Mouse (Mus musculus): ENCODE measurements around the gene Gng3.
"Not testable (repeated sequence)": the region's sequence is repeated elsewhere in the genome, so short reads cannot be mapped to it uniquely, and the experiment has no call there.

Gng3 gene

DNA sequence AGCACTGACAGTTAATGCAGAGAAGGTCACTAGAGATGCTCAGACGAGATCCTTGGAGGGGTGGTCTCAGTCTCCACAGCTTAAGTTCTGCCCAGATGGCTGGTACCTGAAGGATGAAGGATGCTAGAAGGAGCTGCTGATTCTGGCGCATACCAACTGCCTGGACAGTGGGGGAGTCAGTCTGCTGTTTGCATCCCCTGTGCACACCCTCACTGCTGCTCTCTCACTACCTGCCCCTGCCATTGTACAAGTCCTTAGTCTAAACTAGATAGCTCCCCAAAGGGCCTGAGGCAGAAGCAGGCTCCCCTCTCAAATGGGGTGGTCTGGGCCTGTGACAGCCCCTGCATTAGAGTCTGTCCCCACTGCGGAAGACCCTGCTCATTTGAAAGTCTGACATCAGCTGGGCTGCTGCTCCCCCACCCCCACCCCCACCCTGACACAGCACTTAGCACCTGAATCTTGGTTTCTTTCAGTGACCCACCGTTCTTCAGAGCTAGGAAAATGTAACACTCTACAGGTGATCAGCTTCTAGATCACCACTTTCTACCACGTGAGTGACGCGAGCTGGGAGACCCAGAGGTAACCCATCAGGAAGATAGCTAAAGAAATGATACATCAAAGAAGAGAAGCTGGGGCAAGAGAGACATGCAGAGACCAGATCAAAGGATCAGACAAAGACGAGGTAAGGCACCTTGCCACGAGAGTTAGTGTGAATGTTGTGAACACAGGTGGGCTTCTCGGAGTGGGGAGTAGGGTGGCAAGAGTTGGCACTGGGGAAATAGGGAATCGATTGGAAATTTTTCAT is at the start of gene Gng3:
Gng3 (minus strand) TSS at position 92 of the 805 bp plus-strand sequence.
- DNase-seq (ENCODE audit: low spot score in 2 of 2) = peak; percentile 85 to 93

DNA sequence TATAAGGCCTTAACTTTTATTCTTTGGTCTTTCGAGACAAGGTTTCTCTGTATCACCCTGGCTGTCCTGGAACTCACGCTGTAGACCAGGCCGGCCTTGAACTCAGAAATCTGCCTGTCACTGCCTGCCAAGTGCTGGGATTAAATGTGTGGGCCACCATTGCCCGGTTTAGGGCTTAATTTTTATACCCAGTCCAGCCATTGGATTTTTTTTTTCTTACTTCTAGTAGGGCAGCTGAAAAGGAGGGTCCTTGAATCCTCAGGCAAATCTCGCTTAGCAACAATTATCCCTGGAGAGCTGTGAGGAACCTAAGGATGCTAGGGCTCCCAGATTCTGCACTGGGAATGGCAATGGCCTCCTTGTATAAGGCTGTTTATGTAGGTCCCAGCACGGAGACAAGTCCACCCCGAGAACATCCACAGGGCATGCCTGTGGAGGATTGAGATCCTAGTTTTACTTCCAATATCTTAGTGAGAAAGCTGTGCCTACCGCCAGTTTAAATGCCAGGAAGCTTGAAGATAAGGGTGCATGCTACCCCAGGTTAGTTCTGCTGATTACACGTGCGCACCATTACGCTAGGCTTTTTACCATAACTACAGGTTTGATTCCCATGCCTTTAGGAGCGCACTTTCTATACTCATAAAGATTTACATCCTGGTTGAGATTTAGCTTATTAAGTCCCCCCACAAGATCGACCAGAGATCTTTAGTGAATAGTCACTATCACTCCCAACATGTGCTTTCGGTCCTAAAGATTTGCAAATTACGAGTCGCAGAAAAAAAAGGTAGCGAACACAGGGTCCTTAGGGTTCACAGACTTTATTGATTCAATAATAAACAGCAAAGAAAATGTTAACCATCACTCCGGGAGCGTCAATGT is 48.8 kb upstream of the Gng3 start:
- DNase-seq (ENCODE audit: low spot score in 2 of 2) = no peak

DNA sequence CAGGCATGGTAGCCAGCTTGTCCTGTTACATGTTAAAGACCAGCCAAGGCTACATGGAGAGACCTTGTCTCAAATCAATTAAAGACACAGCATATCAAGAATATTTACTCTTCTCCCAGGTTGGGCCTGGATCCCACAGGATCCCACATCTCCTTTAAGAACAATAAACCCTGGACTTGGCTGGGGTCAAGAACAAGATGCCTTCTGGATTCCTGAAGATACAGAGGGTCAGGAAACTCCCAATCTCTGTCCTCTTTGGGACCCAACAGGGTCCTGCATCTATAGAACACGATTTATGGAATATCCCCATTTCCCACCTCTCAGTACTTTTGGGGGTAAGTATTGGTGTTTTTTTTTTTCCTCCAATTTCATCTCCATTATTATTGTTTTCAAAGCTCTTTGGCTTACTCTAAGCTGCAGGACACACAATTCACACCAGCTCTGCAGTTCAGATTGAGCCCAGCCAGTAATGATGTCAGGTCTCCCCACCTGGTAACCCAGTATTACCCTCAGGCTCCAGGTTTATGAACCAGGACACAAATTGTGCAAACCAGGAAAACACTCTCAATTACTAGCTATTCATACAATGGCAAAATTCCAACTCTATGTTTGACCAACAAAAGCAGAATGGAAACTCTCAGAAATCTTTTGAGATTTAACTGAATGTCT is 48.1 kb upstream of the Gng3 start:
- DNase-seq (ENCODE audit: low spot score in 2 of 2) = no peak

DNA sequence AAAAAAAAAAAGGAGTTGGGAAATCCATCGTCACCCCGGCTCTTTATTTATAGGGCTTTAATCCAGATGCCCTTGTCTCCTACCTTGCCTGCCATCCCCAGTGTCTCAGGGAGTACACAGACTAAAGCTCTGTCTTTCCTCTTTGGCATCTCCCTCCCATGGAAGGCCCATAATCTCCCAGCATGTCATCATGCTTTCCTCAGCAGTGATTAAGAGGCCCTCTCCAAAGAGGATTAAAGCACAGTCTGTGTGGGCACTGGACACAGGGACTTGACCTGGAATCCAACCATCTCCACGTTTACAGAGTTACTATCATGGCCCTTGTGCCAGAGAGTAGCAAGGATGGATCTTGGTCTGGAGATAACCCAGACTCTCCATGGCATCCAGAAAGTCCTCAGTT is 44.6 kb upstream of the Gng3 start, which contains the start of the genes Lbhd1 and Gm49403:
Lbhd1 (plus strand) TSS at position 117 of the 400 bp plus-strand sequence.
Gm49403 (plus strand) TSS at position 315 of the 400 bp plus-strand sequence.
- DNase-seq (ENCODE audit: low spot score in 2 of 2) = no peak

DNA sequence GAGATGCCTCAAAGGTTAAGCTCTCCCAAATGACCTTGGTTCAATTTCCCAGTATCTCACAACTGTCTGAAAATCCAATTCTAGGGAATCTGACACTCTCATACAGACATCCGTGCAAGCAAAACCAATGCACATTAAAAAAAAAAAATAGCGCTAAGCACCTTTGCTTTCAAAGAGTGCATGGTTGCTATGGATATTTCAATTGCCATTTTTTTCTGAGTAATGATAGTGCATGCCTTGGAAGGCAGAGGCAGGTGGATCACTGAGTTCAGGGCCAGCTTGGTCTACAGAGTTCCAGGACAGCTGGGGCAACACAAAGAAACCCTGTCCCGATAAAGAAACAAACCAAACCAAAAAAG is 42.0 kb upstream of the Gng3 start:
- DNase-seq (ENCODE audit: low spot score in 2 of 2) = no peak

DNA sequence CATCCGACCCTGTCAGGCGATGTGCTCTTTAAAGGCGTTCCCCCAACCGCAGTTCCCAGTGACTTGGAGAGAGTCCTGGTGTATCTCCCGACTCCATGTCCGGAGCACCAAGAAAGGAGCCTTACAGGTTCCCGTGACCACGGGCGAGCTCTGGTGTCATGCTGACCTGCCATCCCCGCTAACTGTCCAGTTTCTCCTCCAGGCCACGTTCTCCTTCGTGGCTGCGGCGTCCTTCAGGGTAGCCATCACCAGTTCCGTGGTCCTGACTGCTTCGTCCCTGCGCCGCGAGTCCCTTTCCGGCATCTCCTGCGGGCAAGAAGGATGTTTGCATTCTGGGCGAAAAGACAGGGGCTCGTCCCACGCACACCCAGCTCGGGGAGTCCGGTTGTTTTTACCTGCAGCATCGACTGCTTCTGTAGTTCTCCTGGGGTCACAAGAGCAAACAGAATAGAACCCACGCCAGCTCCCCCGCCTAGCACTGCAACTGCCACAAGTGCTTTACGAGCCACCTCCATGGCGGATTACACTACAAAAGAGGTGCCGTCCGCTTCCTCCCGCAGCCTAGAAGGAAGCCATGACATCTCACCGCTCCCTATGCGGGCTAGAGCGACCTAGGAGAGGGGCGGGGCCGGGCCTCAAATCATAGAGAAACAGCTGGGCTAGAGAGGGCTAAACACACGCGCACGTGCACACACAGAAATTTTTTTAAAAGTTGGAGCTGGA is 41.5 kb upstream of the Gng3 start, which contains the start of gene Uqcc3:
Uqcc3 (minus strand) TSS at position 613 of the 723 bp plus-strand sequence.
- DNase-seq (ENCODE audit: low spot score in 2 of 2) = peak; percentile 69 to 91

DNA sequence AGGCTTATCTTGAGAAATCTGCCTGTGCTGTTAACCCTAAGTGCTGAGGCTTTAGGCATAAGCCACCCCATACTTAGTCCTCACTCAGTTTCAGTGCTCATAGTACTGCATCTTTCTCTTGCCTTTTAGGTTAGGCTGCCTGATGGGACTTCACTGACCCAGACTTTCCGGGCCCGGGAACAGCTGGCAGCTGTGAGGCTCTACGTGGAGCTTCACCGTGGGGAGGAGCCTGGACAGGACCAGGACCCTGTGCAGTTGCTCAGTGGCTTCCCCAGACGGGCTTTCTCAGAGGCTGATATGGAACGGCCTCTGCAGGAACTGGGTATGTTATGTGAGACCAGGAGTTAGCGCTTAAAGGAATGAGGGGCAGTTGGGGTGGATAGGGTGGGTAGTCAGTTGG is 36.0 kb upstream of the Gng3 start:
- DNase-seq (ENCODE audit: low spot score in 2 of 2) = no peak

DNA sequence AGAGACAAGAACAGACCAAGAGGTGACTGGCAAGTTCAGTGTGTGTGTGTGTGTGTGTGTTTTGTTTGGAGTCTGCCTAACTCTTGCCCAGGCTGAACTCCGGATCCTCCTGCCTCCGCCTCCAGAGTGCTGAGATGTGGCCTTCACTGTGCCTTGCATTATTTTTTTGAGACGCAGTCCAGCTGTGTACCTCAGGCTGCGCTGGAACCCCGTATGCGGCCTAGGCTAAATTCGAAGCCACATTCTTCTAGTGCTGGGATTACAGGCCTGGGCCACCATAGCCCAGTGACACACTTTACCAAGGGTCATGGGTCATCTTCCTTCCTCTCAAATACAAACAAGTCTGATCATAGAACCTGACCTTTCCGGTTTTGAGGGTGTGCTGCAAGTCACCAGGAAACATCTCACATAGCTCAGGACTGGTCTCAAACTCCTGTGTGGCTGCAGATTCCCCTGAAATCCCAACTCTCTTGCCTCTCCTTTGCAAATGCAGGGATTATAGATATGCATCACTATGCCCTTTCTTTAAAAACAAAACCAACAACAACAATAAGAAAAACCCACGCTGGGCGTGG is 33.4 kb upstream of the Gng3 start:
- no peak for DNase-seq (ENCODE audit: low spot score in 2 of 2)

DNA sequence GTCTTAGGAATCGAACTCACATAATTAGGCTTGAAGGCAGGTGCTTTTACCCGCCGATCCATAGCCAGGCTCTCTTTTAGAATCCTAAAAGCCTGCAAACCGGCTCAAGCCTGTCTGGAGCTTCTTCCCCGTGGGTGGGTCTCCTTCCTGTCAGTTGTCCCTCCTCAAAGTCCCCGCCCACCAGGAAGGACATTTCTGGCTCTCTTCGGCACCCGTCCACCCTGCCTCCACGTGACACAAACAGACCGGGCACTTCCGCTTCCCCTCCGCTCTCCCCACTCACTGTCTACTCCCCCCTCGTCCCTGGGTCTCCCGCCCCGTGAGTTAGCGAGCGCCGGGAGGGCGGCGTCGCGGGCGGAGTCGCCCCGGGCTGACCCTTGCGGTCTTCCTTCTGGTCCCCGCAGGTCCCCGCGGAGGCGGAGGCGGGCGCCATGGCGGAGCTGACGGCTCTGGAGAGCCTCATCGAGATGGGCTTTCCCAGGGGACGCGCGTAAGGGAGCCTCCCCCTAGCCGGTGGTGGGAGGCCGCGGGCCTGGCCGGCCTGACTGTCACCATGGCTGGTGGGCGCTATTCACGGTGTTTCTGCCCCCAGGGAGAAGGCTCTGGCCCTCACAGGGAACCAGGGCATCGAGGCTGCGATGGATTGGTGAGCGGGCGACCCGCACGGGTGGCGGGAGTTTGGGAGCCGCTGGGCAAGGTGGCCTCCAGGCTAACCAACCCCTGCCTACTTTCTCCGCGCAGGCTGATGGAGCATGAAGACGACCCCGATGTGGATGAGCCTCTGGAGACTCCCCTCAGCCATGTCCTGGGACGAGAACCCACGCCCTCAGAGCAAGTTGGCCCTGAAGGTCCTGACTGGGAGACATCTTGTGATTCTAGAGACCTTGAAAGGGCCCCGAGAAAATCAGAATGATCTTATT is 32.5 kb upstream of the Gng3 start, which contains the start of gene Ubxn1:
Ubxn1 (plus strand) TSS at position 230 of the 920 bp plus-strand sequence.
- DNase-seq (ENCODE audit: low spot score in 2 of 2) = peak; percentile 97 to 99

DNA sequence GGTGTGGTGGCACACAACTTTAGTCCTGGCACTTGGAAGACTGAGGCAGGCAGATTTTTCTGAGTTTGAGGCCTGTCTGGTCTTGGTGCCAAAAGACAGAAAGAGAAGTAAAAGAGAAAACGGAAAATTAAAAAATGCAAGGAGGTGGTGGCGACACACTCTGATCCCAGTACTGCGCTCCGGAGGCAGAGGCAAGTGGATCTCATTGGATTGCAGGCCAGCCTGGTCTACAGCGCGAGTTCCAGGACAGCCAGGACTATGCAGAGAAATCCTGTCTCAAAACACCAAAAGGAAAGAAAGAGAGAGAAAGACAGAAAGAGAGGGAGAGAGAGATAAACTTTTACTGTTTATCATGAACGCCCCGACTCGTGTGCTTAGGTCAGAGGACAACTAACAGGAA is 31.8 kb upstream of the Gng3 start:
- DNase-seq (ENCODE audit: low spot score in 2 of 2) = no peak

DNA sequence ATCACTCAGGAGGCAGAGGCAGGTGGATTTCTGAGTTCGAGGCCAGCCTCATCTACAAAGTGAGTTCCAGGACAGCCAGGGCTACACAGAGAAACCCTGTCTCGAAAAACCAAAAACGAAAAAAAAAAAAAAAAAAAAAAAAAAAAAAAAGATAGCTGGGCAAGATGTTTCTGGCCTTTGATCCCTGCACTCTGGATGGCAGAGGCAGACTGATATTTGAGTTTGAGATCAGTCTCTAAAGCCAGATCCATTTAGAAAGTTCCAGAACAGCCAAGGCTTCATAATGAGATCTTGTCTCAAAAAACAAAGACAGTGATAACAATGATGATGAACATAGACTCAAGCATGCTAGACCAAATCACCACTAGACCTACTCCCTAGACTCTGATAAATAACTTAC is 31.4 kb upstream of the Gng3 start:
- DNase-seq (ENCODE audit: low spot score in 2 of 2) = not testable (repeated sequence)

DNA sequence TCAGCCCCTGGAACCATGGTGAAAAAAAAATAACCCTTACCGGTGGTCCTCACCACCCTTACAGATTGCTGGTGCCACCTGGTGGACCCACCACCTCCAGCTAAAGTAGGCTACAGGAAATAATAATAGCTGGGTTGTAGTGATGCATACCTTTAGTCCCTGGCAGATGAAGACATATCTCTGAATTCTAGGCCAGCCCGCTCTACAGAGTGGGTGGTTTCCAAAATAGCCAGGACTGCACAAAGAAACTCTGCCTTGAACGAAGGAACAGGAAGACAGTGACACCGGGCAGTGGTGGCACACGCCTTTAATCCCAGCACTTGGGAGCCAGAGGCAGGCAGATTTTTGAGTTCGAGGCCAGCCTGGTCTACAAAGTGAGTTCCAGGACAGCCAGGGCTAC is 25.3 kb upstream of the Gng3 start:
- no peak for DNase-seq (ENCODE audit: low spot score in 2 of 2)

DNA sequence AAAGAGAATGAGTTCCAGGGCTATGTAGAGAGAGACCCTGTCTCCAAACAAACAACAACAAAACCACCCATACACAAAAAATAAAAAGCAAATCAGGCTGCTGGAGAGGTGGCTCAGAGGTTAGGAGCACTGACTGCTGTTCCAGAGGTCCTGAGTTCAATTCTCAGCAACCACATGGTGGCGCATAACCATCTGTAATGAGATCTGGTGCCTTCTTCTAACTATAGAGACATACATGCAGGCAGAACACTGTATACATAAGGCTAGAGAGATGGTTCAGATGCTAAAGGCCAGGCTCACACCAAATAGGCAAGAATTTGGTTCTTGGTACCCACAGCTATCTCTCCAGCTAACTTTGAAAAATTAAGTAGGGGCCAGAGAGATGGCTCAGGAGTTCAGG is 20.0 kb upstream of the Gng3 start:
- DNase-seq (ENCODE audit: low spot score in 2 of 2) = no peak

DNA sequence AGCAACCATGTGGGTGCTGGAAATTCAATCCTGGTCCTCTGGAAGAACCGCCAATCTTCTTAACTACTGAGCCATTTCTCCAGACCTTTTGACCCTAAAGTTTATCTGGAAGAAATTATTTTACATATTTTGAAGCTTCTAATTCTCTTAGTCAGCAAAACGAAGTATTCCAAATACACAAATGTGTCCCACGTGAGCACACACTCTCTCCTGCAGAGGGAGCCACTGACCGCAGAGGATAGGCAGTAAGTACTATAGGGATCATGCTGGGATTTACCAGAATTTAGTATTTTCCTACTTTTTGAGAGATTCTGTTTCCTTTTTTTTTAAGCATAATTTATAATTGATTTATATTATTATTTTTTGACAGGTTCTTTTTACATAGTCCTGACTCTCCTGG is 18.7 kb upstream of the Gng3 start:
- no peak for DNase-seq (ENCODE audit: low spot score in 2 of 2)

DNA sequence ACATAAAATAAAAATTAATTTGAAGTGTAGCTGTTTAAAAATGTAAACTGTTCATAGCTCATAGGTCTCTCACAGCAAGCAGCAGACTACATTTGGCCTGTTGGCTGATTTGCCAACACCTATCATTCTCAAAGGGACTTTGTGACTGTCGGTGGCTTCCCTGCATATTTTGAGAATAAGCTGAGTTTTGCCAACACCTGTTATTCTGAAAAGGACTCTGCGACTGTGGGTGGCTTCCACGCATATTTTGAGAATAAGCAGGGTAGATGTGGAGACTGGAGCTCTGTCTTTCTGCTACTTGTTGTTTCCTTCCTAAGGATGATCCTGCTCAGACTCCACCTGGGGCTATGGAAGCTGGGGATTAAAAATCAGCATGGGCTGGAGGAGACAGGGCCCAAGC is 14.1 kb upstream of the Gng3 start:
- no peak for DNase-seq (ENCODE audit: low spot score in 2 of 2)

DNA sequence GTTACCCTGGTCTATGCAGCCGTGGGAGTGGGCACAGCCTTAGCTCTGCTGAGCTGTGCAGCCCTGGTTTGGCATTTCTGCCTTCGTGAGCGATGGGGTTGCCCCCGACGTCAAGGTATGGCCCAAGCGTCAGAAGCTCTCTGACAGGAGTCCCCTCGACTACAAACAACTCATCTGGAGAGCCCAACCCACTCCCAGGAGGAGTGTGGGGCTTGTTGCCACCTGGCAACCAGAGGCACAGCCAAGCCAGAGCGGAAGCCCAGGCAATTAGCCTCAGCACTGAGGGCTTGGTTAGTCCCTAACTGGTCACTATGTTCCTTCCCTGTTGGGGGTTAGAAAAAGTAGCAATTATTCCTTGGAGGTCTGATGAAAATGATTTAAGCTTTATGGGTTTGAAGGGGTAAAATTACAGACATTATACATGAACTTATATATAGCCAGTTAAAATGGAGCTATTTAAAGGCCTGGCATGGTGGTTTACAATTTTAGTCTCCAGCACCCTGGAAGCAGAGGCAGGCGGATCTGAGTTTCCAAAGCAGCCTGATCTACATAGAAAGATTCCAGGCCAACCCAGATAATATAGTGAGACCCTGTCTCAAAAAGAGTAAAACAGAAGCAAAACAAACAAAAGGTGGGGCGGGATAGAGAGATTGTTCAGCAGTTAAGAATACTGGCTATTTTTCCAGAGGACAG is 13.4 kb upstream of the Gng3 start:
- DNase-seq (ENCODE audit: low spot score in 2 of 2) = no peak

DNA sequence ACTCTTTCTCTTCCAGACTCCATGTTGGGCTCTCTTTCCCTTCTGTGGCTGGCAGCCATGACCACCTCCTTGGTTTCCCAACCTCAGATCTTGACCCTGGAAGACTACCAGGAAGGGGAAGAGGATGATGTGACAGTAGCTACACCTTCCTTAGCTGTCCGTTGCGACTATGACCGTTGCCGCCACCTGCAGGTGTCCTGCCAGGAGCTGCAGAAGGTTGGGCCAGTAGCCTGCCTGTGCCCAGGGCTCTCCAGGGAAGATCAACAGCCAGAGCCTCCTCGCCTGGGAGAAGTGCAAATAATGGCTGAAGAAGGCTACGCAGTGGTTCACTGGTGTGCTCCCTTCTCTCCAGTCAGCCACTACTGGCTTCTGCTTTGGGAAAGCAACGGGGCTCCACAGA is 12.6 kb upstream of the Gng3 start:
- DNase-seq (ENCODE audit: low spot score in 2 of 2) = no peak

DNA sequence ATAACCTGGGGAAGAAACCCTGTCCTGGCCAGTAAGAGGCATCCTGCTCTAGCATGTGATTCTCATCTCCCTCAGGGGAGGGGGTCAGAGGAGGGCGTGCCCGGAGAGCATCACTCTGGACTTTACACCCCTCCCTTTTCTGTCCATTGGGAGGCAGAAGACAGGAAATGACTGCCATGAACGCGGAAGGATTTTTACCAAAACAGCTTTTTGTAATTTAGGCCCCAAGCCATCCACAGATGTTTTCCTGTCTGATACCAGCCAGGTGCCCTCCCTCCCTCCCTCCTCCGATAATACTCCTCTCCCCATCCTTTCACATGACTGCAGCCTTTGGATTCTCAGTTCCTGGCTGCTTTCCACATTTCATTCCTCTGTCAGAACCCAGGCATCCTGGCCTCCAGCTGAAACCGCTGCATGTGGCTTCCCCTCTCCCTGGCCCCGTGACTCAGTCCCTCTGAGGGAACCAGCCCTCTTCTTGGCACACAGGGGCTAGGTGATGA is 11.5 kb upstream of the Gng3 start, which contains the start of gene Lrrn4cl:
Lrrn4cl (plus strand) TSS at position 367 of the 500 bp plus-strand sequence.
- no peak for DNase-seq (ENCODE audit: low spot score in 2 of 2)

DNA sequence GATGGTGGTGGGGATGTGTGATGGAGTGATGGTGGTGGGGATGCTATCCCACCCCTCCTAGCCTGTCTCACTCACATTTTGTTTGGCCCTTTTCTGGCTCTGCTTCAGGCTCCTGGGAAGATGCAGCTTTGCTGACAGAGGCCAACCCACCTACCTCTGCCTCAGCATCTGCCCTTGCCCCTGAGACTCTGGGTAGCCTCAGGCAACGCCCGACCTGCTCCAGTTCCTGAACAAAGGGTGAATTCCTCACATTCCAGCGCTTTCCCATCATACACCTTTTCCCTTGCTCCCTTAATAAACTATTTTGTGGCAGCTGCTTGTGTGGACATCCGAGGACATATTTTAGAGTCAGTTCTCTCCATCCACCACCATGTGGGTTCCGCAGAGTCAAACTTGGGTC is 9.4 kb upstream of the Gng3 start:
- DNase-seq (ENCODE audit: low spot score in 2 of 2) = no peak

Measured in left cerebral cortex, adult 9 months (tissue).